Mouse (Mus musculus) lung, postnatal 10 days (tissue): ENCODE measurements at regions not wholly inside any gene's neighbourhood (a gene's known extent, or its start where the extent isn't known, plus 50 kb on each side); places are given as distances from the start of the nearest gene placed in this dataset.

ENCODE experiments used
- DNase-seq: peaks from one replicate; pipeline ENCODE4 v3.0.0; 2021

DNA sequence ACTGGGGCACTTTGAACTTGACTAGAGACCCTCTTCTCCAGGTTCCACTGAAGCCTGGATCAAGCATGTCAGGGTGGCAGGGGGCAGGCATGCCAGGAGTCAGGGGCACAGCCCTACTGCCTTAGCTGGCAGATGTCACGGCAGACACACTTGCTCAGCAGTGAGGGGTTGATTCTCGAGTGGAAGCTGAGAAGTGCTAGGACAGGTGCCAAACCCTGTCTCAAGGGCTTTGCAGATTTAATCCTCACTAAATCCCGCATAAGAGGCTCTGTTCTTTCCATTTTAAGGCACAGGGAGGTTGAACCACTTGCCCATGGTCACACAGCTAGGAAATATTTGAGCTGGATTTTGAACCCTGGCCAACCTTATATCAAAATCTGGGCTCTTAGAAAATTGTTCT is 223.5 kb upstream of the Mvb12b start:
- no peak for DNase-seq

DNA sequence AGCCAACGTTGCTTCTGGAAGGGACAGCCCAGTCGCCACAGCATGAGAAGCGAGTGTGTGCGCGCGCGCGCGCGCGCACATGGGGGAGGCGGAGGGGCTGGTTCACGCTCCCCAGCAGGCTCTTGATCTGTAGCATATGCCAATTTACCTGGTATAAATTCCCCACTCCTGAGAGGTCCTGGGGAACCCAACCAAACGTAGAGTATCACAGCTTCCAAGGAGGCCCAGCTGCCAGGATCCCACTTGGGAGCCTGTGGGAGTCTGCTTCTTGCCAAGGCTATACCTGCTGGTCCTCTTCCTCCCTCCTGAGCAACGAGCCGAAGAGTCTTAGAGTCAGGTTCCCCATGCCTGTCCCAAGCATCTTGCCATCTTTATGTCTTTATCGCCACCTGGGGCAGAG is 222.8 kb upstream of the Mvb12b start:
- DNase-seq, result no peak

DNA sequence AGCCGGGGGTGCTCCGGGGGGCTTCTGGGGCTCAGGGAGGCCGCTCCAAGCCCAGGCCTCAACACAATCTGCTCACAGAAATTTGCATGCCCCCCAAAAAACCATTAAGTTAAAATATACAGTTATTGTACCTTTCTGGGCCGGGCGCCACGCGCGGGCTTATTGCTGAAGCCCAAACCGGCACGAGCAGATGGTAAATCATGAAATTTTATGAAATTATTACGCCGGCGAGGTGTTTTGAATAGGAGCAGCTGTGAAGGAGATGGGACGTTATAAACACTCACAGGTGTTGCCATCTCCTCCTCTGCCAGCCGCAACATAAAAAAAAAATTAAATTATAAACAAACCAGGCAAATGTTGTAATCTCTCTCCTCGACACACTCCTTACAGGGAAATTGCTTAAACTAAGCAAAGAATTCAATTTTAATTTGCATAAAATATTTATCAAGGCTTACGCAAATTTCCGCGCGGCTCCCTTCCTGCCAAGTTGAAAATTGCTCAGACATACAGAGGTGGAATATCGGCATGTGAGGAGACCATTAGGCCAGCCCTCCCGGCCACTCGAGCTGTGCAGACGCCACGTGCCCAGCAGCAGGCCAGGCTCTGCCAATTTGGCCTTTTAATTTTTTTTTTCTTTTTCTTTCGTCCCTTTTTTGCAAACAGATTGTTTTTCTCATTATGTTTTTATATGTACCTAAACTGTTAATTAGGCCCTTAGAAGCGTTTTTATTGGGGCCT is 220.0 kb upstream of the Mvb12b start:
- no peak for DNase-seq

DNA sequence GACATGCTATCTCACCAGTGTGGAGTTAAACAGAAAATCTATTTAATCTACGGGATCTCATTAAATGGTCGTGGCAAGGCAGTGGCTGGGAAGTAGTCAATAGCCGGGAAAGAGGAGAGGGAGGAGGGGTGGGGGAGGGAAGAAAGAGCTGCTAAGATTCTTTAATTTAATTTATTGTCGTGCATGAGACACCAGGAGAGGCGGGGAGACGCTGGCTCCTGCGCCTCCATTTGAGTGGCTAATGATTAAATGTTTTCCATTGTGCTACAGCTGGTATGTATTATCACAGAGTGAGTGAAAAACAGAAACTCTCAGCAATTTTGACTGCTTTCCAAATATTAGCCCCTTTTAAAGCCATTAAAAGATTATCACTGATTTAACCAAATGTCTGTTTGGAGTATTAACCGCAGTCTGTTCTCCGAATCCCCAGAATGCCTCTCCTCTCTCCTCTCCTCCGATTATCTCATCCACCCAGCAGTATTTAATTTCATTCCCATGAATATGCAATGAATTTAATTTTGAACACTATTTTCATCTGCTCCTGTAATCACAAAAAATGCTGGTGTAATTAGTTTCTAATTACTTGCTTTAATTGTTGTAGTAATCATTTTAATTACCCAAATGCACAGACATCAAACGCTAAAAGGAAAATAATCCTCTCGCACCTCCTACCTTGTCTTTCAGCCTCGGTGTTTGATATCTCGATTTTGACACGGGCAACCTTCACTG is 219.3 kb upstream of the Mvb12b start:
- DNase-seq, result no peak

DNA sequence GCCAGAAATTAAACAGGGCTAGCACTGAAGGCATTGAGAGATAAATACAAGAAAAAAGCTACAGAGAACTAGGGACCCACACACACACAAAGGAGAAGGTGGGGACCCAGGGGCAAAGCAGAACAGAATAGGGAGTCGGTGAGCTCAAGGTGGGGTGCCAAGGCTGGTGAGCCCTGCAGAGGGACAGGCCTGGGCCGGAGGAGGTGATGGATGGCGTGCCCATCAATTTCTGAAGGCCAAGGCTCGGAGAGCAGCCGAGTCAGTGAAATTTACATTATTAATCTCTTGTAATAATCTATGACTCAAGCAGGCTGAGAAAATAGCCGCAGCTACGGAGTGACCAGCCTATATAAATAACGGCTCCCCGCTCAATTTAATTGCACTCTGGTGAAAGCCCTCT is 218.5 kb upstream of the Mvb12b start:
- no peak for DNase-seq

DNA sequence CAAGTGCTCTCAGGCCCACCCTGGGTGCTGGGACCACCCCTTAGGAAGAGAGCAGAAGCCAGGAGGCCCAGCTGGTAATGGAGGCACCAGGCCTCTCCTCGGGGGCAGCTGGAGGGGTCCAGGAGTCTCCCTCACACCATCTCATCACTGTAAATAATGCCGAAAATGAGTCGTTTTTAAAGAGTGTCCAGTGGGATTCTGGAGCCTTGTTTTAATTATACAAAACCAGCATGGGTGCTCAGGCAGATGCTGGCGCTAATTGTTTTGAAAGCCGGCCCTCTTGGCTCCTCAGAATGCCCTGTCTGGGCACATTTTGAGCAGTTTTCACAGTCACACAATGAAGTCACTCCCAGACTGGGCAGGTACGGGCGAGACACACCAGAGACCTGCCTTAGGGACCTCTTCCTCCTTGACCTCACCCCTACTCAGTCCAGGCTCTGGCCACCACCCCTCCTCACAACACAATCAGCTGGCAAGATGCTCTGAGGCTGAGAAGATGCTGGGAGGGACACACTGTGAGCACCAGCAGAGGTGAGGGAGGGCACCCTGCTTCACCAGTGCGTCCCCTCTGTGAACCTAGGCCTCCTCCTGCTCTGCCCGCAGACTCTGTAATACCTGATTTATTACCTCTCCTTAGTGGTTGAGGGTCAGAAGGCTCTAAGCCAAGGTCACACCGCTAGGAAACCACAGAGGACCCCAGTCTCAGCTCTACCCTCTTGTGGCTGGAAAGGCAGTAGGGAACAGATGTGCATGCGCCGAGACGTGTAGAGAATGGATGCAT is 217.7 kb upstream of the Mvb12b start:
- DNase-seq, result no peak

DNA sequence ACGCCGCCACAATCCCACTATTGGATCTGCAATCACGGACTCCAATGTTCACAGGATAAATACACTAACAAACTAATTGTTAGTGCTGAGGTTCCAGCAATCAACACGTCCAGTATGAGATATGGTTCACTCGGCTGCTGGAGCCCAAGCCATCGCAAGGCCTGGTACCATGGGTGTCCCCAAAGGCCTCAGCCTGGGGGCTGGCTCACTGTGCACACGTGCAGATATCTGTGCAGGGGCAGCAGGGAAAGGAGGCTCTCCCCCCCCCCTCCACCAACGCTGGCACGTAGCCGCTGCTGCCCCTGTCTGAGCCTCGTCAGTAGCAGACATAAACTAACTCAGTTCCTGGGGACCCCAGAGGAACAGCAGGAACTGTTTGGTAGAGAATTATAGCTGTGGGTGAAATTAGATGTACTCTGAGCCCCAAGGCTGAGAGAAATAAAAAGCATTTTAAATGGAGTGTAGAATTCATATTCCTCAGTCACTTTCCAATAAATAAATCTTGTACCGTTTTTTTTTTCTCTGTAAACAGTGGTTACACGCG is 210.3 kb upstream of the Mvb12b start:
- no peak for DNase-seq

DNA sequence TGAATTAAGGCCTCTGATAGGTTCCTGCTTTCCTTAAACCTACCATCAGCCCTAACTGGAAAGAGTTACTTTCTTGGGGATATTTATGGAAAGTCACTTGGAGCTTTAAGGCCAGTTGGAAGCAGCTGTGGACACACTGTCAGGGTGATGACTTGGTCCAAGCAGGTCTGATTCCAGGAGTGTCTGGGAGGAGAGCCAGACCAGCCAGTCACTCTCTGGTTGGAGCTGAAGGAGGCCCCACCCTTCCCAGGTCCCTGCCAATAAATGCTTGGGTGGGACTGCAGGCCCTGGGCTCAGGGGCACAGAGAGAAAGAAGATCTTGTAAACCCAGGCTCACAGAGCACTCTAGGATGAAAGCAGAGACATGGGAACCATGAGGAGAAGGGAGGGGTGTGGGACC is 208.8 kb upstream of the Mvb12b start:
- DNase-seq, result no peak

DNA sequence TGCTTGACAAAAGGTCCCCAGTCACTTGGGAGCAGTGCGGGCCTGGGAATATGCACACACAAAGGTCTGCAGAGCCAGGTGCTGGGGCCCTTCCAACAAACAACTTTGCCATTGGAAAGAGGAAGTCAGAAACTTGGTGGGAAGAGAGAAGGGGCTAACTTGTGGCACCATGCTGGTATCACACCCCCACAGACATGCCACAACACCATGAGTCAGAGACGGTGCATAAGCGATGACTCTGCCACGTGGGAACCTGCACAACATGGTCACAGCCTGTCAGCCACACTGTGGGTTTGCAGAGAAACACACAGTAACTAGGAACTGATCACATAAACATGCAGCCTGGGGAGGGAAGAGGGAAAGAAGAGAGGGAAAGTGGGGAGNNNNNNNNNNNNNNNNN is 201.1 kb upstream of the Mvb12b start:
- no peak for DNase-seq

DNA sequence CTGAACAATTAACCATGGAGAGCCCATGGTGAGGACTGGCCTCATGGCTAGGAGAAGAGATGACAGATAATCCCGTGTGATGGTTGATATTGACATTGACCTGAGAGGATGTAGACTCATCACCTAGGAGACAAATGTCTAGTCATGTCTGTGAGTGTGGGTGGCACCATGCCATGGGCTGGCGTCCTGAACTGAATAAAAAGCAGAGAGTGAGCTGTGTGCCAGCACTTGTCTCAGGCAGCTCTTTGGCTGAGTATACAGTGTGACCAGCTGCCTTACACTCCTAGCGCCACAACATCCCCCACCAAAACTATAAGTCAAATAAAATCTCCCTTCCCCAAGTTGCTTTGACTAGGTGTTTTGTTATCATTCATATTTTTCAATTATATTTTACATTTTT is 198.4 kb upstream of the Mvb12b start:
- DNase-seq, result no peak

DNA sequence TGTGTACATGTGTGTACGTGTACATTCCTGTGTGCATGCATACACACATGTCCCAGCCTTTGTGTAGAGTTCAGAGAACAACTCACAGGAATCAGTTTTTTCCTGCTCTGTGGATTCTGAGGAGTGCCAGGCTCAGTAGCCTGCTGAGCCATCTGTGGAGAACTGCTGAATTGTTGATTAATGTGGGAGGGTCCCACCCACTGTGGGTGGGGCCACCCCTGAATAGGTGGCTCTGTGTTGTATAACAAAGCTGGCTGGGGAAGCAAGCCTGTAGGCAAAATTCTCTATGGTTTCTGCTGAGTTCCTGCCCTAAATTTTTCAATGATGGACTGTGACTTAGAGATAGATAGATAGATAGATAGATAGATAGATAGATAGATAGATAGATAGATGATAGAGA is 196.8 kb upstream of the Mvb12b start:
- no peak for DNase-seq

DNA sequence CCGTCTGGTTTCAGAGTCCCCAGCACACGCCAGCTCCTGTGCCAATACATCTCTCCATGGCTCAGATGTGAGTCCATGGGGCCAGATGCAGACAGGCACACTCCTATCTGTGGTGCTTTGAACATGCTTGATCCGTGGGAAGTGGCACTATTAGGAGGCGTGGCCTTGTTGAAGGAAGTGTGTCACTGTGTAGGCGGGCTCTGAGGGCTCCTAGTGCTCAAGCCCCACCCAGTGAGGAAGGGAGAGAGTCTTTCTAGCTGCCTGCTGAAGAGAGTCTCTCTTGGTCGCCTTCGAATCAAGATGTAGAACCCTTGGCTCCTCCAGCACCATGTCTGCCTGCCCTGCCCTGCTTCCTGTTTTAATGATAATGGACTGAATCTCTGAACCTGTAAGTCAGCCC is 194.7 kb upstream of the Mvb12b start:
- no peak for DNase-seq

DNA sequence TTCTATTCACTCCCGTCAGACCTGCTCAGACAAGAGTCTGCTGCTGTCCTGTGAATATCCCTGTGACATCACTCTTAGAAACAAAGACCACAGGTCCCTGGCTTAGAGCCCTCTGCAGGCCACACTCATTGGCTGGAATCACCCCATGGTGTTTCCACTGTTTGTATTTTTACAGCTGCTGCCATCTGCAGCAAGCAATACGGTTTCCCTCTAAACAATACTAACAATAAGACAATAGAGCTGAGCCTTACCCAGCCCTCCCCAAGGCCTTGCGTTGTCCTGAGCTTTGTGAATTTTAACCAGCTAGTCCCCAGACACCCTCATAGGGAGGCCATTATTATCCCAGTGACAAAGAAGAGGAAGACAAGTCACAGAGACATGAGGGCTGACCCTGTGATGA is 192.4 kb upstream of the Mvb12b start:
- no peak for DNase-seq

DNA sequence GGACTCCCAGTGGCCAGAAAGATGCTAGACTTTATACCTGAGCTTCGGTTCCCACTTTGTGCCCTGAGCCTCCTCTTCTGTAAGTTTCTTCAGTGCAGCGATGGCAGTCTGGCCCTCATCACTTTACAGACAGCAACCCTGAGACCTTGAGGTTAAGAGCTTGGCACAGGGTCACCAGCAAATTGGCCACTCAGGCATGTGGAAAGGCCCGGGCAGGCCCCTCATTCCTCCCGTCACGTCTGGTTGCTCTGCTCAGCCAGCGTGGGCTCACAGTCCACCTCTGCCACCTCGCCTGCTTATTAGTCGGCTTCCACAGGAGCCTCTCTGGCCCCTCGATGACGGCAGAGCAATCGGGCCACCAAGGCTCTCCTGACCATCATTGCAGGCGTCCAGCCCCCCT is 191.5 kb upstream of the Mvb12b start:
- no peak for DNase-seq

DNA sequence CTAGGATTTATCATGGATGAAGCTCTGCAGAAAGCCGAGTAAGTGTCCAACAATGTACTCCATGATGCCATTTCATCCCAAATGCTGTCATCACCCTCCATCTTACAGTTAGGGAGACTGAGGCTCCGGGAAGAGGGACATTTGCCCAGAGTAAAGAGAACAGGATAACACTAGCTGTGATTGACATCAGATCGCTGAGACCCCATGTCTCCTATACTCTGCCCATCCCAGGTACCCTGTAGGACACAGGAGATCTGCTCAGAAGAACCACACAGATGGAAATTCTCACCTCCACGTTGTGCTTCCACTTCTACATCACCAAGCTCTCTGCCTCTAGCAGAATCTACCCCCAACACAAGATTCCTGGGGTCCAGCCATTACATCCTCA is 191.1 kb upstream of the Mvb12b start:
- DNase-seq, result no peak

DNA sequence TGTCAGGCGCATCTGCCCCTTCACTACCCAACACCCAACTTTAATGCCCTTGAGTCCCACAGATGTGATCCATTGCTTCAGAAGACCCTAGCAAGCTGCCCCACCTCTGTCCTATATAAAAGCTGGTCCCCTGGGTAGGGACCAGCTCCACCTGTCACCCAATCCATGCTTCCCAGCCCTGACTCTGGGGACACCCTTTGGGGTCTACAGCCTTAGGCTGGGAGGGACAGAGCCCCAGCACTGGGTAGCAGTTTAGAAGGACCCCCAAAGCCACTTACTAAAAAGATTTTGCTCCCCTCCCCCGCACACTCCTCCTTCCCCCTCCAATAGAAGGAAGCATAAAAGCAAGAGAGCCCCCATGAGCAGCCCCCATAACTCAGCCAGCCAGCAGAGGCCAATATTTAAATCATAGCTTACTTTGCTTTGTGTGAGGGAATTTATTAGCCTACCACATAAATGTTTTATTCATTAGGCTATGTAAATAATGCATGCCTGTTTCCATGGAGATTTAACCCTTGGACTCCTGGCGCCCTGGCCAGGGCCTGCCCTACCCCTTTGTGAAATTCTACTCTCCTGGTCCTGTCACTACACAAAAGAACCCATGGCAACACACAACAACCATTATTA is 190.6 kb upstream of the Mvb12b start:
- no peak for DNase-seq

DNA sequence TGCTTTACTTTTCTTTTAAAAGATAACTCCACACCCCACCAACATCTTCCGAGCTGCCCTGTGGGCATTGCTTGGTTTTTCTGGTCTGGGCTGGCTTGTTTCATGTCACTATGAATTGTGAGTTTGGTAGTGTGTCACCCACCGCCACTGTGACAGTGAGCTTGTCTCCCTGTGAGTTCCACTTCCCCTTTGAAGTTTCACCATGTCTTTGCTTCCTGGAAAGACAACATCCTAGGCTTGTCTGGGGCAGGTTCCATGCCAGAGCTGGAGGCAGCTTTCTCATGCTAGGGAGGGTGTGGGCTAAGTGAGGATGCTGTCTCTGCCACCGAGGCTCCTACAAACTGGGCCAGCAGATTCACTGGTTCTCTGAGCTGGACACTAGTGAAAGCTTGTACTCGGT is 188.6 kb upstream of the Mvb12b start:
- DNase-seq, result no peak

DNA sequence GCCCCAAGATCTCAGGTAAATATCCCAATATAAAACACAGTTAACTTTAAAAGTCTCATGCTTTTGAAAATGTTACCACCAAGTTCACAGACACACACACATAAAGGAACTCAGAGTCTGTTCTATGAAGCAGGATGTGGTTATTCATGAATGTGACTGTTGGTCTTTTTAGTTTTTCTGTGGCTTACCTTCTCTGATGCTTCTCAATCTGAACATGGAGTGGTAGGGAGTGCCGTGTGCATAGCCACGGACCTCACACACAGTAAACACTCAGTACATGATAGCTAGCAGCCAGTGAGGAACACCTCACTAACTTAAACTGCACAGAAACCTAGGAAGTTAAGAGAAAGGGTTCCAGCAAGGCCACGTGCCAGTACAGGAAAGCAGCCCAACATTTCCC is 186.3 kb upstream of the Mvb12b start:
- DNase-seq, result no peak

DNA sequence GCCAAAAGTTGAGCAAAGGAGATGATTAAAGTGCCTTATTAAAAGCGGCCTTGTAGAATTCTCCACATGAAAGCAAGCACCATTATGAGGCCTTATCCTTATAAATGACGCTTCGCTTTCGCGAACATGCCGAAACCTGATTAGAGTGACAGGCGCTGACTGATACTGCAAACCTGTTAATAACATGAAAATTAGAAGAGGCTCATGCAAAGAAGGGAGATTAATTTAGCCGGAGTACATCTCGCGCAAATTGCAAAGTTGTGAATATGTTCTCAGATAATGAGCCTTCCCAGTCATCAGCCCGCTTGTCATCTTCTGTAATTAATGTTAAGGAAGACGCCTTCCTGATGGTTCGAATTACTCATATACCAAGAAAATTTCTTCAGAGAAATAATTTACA is 177.8 kb upstream of the Mvb12b start:
- DNase-seq, result no peak

DNA sequence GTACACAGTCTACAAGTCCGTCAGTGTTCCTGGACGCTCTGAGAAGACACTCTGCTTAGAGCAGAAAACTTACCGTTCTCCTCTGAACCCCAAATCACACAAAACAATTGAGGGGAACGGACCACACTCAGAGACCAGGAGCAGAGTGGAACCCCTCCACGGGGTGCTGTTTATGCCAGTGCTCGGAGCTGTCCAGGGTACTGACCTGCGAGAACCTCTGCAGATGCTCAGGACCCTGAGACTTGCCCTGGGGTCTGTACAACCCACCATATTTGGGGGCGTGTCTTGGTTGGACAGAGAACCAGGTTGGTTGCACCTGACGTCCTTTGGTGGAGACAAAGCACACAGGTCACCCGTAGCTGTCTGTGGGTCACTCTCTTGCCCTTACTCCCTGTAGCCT is 177.3 kb upstream of the Mvb12b start:
- peak; percentile 34 for DNase-seq

DNA sequence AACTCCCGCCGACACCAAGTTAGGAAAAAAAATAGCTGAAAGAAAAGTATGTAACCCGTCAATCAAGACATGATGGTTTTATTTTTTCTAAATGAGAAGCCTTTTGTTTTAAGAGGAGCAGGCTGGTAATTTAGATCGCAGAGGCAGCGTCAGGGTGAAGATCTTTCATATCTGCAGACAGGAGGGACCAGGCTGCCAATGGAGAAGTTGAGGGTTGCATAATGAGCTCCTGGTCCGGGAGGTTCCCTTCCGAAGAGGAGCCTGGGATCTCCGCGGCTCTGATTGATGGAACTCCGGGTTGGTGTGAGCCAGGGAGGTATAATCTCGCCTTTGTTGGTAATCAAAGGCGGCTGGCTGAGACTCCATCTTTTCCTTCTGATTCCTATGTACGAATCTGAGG is 168.8 kb upstream of the Mvb12b start:
- no peak for DNase-seq

DNA sequence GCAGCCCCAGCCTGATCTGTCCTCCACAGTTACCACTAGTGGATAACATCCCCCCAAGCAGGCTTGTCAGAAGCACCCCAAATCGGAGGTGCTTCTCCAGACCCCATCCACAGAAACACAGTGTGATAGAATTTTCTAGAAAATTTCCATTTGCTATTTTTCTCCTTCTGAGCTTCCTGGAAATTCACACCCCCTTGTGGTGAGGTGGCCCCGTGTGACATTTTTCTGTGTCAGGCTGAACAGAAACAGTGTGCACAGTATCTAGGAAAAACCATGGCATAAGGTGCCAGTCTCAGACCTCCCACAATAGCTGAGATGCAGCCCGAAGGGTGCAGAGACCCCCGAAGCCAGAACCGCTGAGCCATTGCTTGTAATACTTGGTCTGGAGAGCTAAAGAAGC is 155.3 kb upstream of the Mvb12b start:
- DNase-seq, result no peak

DNA sequence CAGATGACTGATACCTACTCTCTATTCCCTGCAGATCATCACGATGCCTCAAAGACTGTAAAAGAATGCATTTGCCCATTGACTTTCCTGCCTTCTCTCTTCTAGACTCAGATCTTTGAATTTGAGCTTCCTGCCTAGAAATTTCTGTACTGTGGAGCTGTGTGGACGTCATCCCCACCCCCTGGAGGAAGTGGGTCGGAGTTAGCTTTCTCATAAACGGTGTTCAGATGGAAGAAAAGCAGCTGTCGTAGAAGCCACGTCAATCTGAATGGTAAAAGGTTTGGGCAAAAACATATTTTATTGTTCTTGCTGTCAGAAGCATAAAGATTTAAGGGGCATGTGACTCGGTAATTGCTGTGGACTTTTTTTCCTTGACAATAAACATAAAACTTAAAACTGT is 154.6 kb upstream of the Mvb12b start:
- DNase-seq, result no peak
